Mouse (Mus musculus): ENCODE measurements around the gene Wdr18.
"Not testable (repeated sequence)": the region's sequence is repeated elsewhere in the genome, so short reads cannot be mapped to it uniquely, and the experiment has no call there.

Gene Wdr18

GRCm38 (mm10) chr10:79946752-79947322, 13.1 kb upstream of the Wdr18 start:
- DNase-seq (ENCODE audit: low read depth, low spot score), result no peak

GRCm38 (mm10) chr10:79947502-79947901, 12.4 kb upstream of the Wdr18 start:
- DNase-seq (ENCODE audit: low read depth, low spot score), result no peak

- DNase-seq (ENCODE audit: low read depth, low spot score), result no peak
These were observed 10.1 kb upstream of the Wdr18 start for GRCm38 (mm10) chr10:79949873-79950272.

- DNase-seq (ENCODE audit: low read depth, low spot score), result no peak
These were observed 9.3 kb upstream of the Wdr18 start for GRCm38 (mm10) chr10:79950661-79951060.

- DNase-seq (ENCODE audit: low read depth, low spot score), result no peak
These were observed 6.0 kb upstream of the Wdr18 start for GRCm38 (mm10) chr10:79953946-79954345.

GRCm38 (mm10) chr10:79955691-79956090, 4.3 kb upstream of the Wdr18 start:
- no peak for DNase-seq (ENCODE audit: low read depth, low spot score)

- DNase-seq (ENCODE audit: low read depth, low spot score), result no peak
These were observed 3.3 kb upstream of the Wdr18 start for GRCm38 (mm10) chr10:79956643-79957154.

- DNase-seq (ENCODE audit: low read depth, low spot score), result no peak
These were observed 1.7 kb upstream of the Wdr18 start for GRCm38 (mm10) chr10:79958140-79958816.

GRCm38 (mm10) chr10:79959412-79959811, 540 bp upstream of the Wdr18 start:
- not testable (repeated sequence) for DNase-seq (ENCODE audit: low read depth, low spot score)

GRCm38 (mm10) chr10:79960671-79961294, 831 bp downstream of the Wdr18 start:
- DNase-seq (ENCODE audit: low read depth, low spot score), result no peak

- DNase-seq (ENCODE audit: low read depth, low spot score), result no peak
These were observed 4.8 kb downstream of the Wdr18 start for GRCm38 (mm10) chr10:79964727-79965126.

GRCm38 (mm10) chr10:79965325-79965724, 5.4 kb downstream of the Wdr18 start:
- no peak for DNase-seq (ENCODE audit: low read depth, low spot score)

- DNase-seq (ENCODE audit: low read depth, low spot score), result no peak
These were observed 7.0 kb downstream of the Wdr18 start for GRCm38 (mm10) chr10:79966886-79967400.

- DNase-seq (ENCODE audit: low read depth, low spot score), result no peak
These were observed 8.2 kb downstream of the Wdr18 start for GRCm38 (mm10) chr10:79968181-79968580.

GRCm38 (mm10) chr10:79969124-79969568, 9.2 kb downstream of the Wdr18 start:
- DNase-seq (ENCODE audit: low read depth, low spot score), result no peak

- DNase-seq (ENCODE audit: low read depth, low spot score), result no peak
These were observed 10.6 kb downstream of the Wdr18 start, which contains the start of gene Grin3b for GRCm38 (mm10) chr10:79970415-79971182. Gene Grin3b (plus strand): TSS chr10:79970715.

GRCm38 (mm10) chr10:79971183-79971497, 11.2 kb downstream of the Wdr18 start:
- no peak for DNase-seq (ENCODE audit: low read depth, low spot score)

- DNase-seq (ENCODE audit: low read depth, low spot score), result no peak
These were observed 12.9 kb downstream of the Wdr18 start for GRCm38 (mm10) chr10:79972831-79973230.

GRCm38 (mm10) chr10:79974087-79974486, 14.1 kb downstream of the Wdr18 start:
- DNase-seq (ENCODE audit: low read depth, low spot score), result no peak

- DNase-seq (ENCODE audit: low read depth, low spot score), result no peak
These were observed 14.7 kb downstream of the Wdr18 start for GRCm38 (mm10) chr10:79974668-79975067.

GRCm38 (mm10) chr10:79976071-79976721, 16.2 kb downstream of the Wdr18 start:
- no peak for DNase-seq (ENCODE audit: low read depth, low spot score)

Data from telencephalon, adult 2 months (tissue).